Mouse (Mus musculus) kidney, adult 2 months (tissue): ENCODE data around the gene Pla2g1b.

ENCODE experiments used
- CTCF ChIP-seq: fragments of 200-500 bp; conservative IDR thresholded peaks from 2 replicates; pipeline ENCODE4 v1.5.1; 2011; ENCODE audit warnings: low read depth, mild to moderate bottlenecking, control low read depth, low read length, moderate library complexity, mixed read lengths; ENCODE audit not compliant: insufficient read depth, insufficient read length
- POLR2A ChIP-seq: fragments of 200-500 bp; IDR thresholded peaks from one replicate; pipeline ENCODE4 v1.6.1; 2011; ENCODE audit warnings: low read depth, low read length, control low read depth

DNA sequence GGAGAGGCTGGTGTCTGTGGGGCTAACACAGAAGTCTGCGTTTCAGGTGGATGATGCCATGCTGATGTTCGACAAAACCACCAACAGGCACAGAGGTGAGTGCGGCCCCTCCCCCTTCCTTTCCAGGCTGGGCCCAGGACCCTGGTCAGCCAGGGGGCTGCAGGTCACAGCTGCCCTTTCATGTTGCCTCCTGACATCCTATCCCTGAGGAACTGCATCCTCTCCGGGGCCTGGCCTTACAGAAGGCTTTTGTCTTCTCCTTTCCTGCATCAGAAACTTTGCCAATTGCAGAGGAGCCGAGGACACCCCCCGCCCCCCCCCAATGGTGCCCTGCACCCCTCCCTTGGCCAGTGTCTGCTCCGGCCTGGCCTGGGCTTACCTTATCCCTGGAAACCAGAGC is 27.4 kb upstream of the Pla2g1b start:
- TF ChIP-seq CTCF = no peak
- TF ChIP-seq POLR2A = no peak
